Mouse (Mus musculus) embryonic facial prominence, embryonic 11.5 days (tissue): ENCODE results near the gene Gm11444. TPM values are rescaled to one million over a fixed set of nuclear protein-coding genes. Genes with fewer than 3 reads are reported as not detected.

Experiments used
- ATAC-seq: fragments of 200-750 bp; cut with Nextera tagmentation; replicated peaks from 2 replicates; pipeline ENCODE4 v1.8.0; 2017; ENCODE audit warnings: low read depth; ENCODE audit not compliant: insufficient number of reproducible peaks, low FRiP score, low TSS enrichment
- DNase-seq: peaks from one replicate; pipeline ENCODE4 v3.0.0-alpha.2; 2015; ENCODE audit warnings: low spot score
- H3K27ac ChIP-seq: fragments of 300-500 bp; sonication (generic); replicated peaks from 2 replicates; pipeline ENCODE4 v1.5.1; 2014; ENCODE audit warnings: mild to moderate bottlenecking, low read depth, low read length, control low read depth
- H3K27me3 ChIP-seq: fragments of 300-500 bp; sonication (generic); 2 replicates; pipeline ENCODE4 v1.6.1; 2014; ENCODE audit warnings: mild to moderate bottlenecking, low read length, moderate library complexity, mixed read lengths; ENCODE audit not compliant: control insufficient read depth, insufficient read depth
- H3K36me3 ChIP-seq: fragments of 300-500 bp; sonication (generic); replicated peaks from 2 replicates; pipeline ENCODE4 v1.6.1; 2014; ENCODE audit warnings: low read depth, mild to moderate bottlenecking, low read length, moderate library complexity, mixed read lengths; ENCODE audit not compliant: control insufficient read depth, insufficient read depth
- H3K4me1 ChIP-seq: fragments of 300-500 bp; sonication (generic); 2 replicates; pipeline ENCODE4 v1.6.1; 2014; ENCODE audit warnings: low read length, mixed read lengths; ENCODE audit not compliant: control insufficient read depth, insufficient read depth
- H3K4me2 ChIP-seq: fragments of 300-500 bp; sonication (generic); 2 replicates; pipeline ENCODE4 v1.6.1; 2014; ENCODE audit warnings: low read depth, mild to moderate bottlenecking, control low read depth, low read length, moderate library complexity
- H3K4me3 ChIP-seq: fragments of 300-500 bp; sonication (generic); 2 replicates; pipeline ENCODE4 v1.5.1; 2014; ENCODE audit warnings: low read depth, low read length, control low read depth
- H3K9ac ChIP-seq: fragments of 300-500 bp; sonication (generic); replicated peaks from 2 replicates; pipeline ENCODE4 v1.6.1; 2014; ENCODE audit warnings: mild to moderate bottlenecking, control low read depth, low read length
- H3K9me3 ChIP-seq: fragments of 300-500 bp; sonication (generic); replicated peaks from 2 replicates; pipeline ENCODE4 v1.6.1; 2016; ENCODE audit warnings: mild to moderate bottlenecking, low read length, inconsistent platforms, mixed read lengths; ENCODE audit not compliant: control insufficient read depth
- WGBS: fragments of 180-500 bp; shearing (Covaris S2); extraction: QIAGEN DNeasy Blood & Tissue Kit; methylation state at CpG from one replicate; pipeline ENCODE4 v1.1.7; 2014; 5-methylcytosine and 5-hydroxymethylcytosine counted together
- polyA plus RNA-seq: library from polyadenylated mRNA; unstranded; fragments of >200 nt; fragmentation: Nextera tagmentation; extraction: Ambion mirVana; gene quantifications from 2 replicates; pipeline ENCODE4 v1.2.1, GENCODE M21; 2014

Gene Gm11444
- polyA plus RNA-seq, 1 experiment from 2014 or later = not detected

GRCm38 (mm10) chr11:85832231-85832924, 17.8 kb downstream of the Gm11444 start, which contains the start of gene Tbx2:
TSS of gene Tbx2 (plus strand) at chr11:85832551.
- Histone ChIP-seq H3K36me3 (no peaks in the 10 kb centered on the region), H3K27ac (peak within 1 kb of the TSS; percentile 96), H3K4me2 (peak within 1 kb of the TSS; percentile 90), H3K4me3 (peak within 1 kb of the TSS; percentile 79), H3K27me3 (peaks cover 41% of the 10 kb centered on the region), H3K9ac (peak within 1 kb of the TSS; percentile 96), H3K4me1 (peaks cover 13% of the 10 kb centered on the region), H3K9me3 (no peaks in the 10 kb centered on the region)
- WGBS = 0% methylated on average over 33 of the region's 52 CpGs
- peak; percentile 92 for DNase-seq
- peak; percentile 79 for ATAC-seq

- under 1% methylated on average over 33 of the region's 33 CpGs for WGBS
- ATAC-seq = 0 out of 2 replicates have a peak, but pooled peaks have one; percentile 1
- peak overlapping the region; percentile 79 for H3K4me3 ChIP-seq
- no peaks in the 10 kb centered on the region for H3K9me3 ChIP-seq
- H3K36me3 ChIP-seq = no peaks in the 10 kb centered on the region
- DNase-seq = peak; percentile 58
- H3K27ac ChIP-seq = peak overlapping the region; percentile 81
- peaks cover 15% of the 10 kb centered on the region for H3K4me1 ChIP-seq
- peaks cover 42% of the 10 kb centered on the region for H3K27me3 ChIP-seq
- H3K9ac ChIP-seq = peak overlapping the region; percentile 96
- H3K4me2 ChIP-seq = peak overlapping the region; percentile 90
Measured at GRCm38 (mm10) chr11:85831656-85832230, 18.4 kb downstream of the Gm11444 start.

GRCm38 (mm10) chr11:85830901-85831341, 19.2 kb downstream of the Gm11444 start:
- Histone ChIP-seq H3K4me2 (peak overlapping the region; percentile 73), H3K27me3 (peaks cover 40% of the 10 kb centered on the region), H3K36me3 (no peaks in the 10 kb centered on the region), H3K4me1 (peaks cover 15% of the 10 kb centered on the region), H3K9ac (peak overlapping the region; percentile 96), H3K4me3 (peak overlapping the region; percentile 79), H3K27ac (peak overlapping the region; percentile 81), H3K9me3 (no peaks in the 10 kb centered on the region)
- DNase-seq (peak; percentile 70), ATAC-seq (no peak)
- WGBS = under 1% methylated on average over 17 of the region's 17 CpGs

GRCm38 (mm10) chr11:85829520-85830440, 20.4 kb downstream of the Gm11444 start:
- DNase-seq (peak; percentile 78), ATAC-seq (peak; percentile 27)
- WGBS = under 1% methylated on average over 51 of the region's 61 CpGs
- no peaks in the 10 kb centered on the region for H3K36me3 ChIP-seq
- H3K9me3 ChIP-seq = no peaks in the 10 kb centered on the region
- H3K27me3 ChIP-seq = peaks cover 38% of the 10 kb centered on the region
- H3K9ac ChIP-seq = peak overlapping the region; percentile 96
- H3K27ac ChIP-seq = peak overlapping the region; percentile 81
- peak overlapping the region; percentile 79 for H3K4me3 ChIP-seq
- H3K4me2 ChIP-seq = peak overlapping the region; percentile 73
- peaks cover 20% of the 10 kb centered on the region for H3K4me1 ChIP-seq

GRCm38 (mm10) chr11:85828691-85829519, 21.2 kb downstream of the Gm11444 start:
- Histone ChIP-seq H3K4me1 (peaks cover 20% of the 10 kb centered on the region), H3K9ac (peak overlapping the region; percentile 96), H3K27me3 (peaks cover 36% of the 10 kb centered on the region), H3K27ac (peak overlapping the region; percentile 81), H3K36me3 (no peaks in the 10 kb centered on the region), H3K9me3 (no peaks in the 10 kb centered on the region), H3K4me3 (peak overlapping the region; percentile 79), H3K4me2 (peak overlapping the region; percentile 73)
- ATAC-seq (no peak), DNase-seq (peak; percentile 59)
- 5% methylated on average over 38 of the region's 38 CpGs for WGBS

- ATAC-seq = no peak
- Histone ChIP-seq H3K27ac (0 out of 2 replicates have a peak overlapping the region, but pooled peaks have one; percentile 22), H3K36me3 (no peaks in the 10 kb centered on the region), H3K9ac (no peak overlapping the region), H3K27me3 (peaks cover 34% of the 10 kb centered on the region), H3K4me2 (0 out of 2 replicates have a peak overlapping the region, but pooled peaks have one; percentile 13), H3K4me3 (no peak overlapping the region), H3K9me3 (no peaks in the 10 kb centered on the region), H3K4me1 (peaks cover 20% of the 10 kb centered on the region)
- WGBS = 7% methylated on average over 9 of the region's 9 CpGs
- DNase-seq = peak; percentile 33
Measured at GRCm38 (mm10) chr11:85827342-85827741, 22.8 kb downstream of the Gm11444 start.

- Histone ChIP-seq H3K4me2 (no peak overlapping the region), H3K9ac (no peak overlapping the region), H3K36me3 (no peaks in the 10 kb centered on the region), H3K4me1 (peaks cover 20% of the 10 kb centered on the region), H3K4me3 (no peak overlapping the region), H3K27me3 (peaks cover 24% of the 10 kb centered on the region), H3K9me3 (no peaks in the 10 kb centered on the region), H3K27ac (no peak overlapping the region)
- ATAC-seq (no peak), DNase-seq (no peak)
- 56% methylated on average over 7 of the region's 7 CpGs for WGBS
Measured at GRCm38 (mm10) chr11:85825823-85826222, 24.3 kb downstream of the Gm11444 start.
